Mouse (Mus musculus): ENCODE measurements around the gene Cald1. TPM values are rescaled to one million over a fixed set of nuclear protein-coding genes. Genes with fewer than 3 reads are reported as not detected.

The Cald1 gene
- polyA plus RNA-seq, 2 experiments, result 24.9 to 45.1 TPM

DNA sequence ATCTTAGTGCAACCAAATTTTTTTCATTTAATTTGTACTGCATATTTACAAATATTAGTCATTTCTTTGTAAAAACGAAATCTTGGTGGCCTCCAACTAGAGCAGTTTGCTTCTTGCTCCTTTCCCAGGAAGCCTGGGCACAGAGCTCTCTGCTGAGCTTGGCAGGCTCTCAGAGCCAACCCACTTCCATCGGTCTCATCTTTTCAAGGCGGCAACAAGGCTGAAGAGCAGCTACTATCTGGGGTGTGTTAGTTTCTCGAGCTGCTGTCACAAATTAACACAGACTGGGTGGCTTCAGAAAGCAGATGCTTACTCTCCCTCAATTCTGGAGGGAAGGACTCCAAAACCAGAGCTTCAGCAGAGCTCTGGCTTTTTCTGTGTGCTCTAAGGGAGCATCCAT lies 10.2 kb upstream of the Cald1 start:
- no peaks in the 10 kb centered on the region for H3K4me1 ChIP-seq (replicated peaks; ENCODE audit: control insufficient read depth in 2 of 2, insufficient read depth in 2 of 2, low read length in 1 of 2)
- no peaks in the 10 kb centered on the region for H3K27me3 ChIP-seq (ENCODE audit: control insufficient read depth, insufficient read depth, low read length)
- no peak overlapping the region for H3K9ac ChIP-seq (replicated peaks)
- 57% methylated on average over 4 of the region's 4 CpGs for WGBS (ENCODE audit: insufficient replicate concordance)
- DNase-seq (ENCODE audit: low read depth in 3 of 3, low spot score in 3 of 3), result no peak
- no peak for ATAC-seq (ENCODE audit: insufficient read depth)
- no peaks in the 10 kb centered on the region for H3K9me3 ChIP-seq (ENCODE audit: control insufficient read depth, low read length)
- H3K4me3 ChIP-seq (ENCODE audit: insufficient read depth in 1 of 2, low read depth in 2 of 2, low read length in 2 of 2), result no peak overlapping the region
- H3K27ac ChIP-seq, result no peak overlapping the region
- H3K4me2 ChIP-seq (ENCODE audit: low read depth), result no peak overlapping the region
- no peak for TF ChIP-seq EP300 (IDR thresholded peaks at IDR 0.05; ENCODE audit: low read depth)
- no peak for TF ChIP-seq CTCF (IDR thresholded peaks at IDR 0.05; ENCODE audit: low read depth)
- no peaks in the 10 kb centered on the region for H3K36me3 ChIP-seq (replicated peaks; ENCODE audit: control insufficient read depth, insufficient read depth, low read depth)

DNA sequence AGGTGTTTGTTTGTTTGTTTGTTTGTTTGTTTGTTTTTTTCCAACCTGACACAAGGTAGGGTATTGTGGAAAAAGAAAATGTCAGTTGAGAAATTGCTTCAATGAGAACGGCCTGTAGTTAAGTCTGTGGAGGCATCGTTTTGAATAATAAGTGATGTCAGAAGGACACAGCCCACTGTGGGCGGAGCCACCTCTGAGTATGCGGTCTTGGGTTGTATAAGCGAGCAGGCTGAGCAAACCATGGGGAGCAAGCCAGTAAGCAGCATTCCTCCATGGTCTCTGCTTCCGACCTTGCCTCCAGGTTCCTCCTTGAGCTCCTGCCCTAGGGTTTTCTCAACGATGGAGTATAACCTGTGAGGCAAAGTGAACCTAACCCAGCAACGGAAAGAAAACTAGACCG lies 7.6 kb upstream of the Cald1 start:
- 79% methylated on average over 9 of the region's 9 CpGs for WGBS (ENCODE audit: insufficient replicate concordance)
- DNase-seq (ENCODE audit: low read depth in 3 of 3, low spot score in 3 of 3) (no peak), ATAC-seq (ENCODE audit: insufficient read depth) (no peak)

DNA sequence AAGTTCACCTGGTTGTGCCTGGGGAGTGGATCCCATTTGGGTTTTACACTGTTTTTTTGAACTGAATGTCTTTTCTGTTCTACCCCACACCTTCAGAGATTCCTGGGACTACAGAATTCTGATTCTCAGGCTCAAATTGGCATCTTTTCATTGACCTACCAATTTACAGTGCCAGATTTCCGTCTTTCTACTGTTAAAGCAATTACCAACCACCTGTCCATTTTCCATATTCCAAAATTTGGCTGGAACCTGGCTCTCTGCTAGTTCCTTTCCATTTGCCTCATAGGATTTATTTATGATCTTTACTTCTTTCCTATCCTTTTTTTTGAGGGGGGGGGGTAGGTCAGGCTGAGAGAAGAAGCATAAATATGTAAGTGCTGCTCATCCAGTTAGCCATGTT lies 4.9 kb upstream of the Cald1 start:
- H3K4me3 ChIP-seq (ENCODE audit: insufficient read depth in 1 of 2, low read depth in 2 of 2, low read length in 2 of 2), result no peak overlapping the region
- H3K4me1 ChIP-seq (replicated peaks; ENCODE audit: control insufficient read depth in 2 of 2, insufficient read depth in 2 of 2, low read length in 1 of 2), result no peaks in the 10 kb centered on the region; a peak in 1 of 4 replicates
- no peaks in the 10 kb centered on the region for H3K36me3 ChIP-seq (replicated peaks; ENCODE audit: control insufficient read depth, insufficient read depth, low read depth)
- no peak overlapping the region for H3K9ac ChIP-seq (replicated peaks)
- H3K27ac ChIP-seq, result no peak overlapping the region
- no peak for ATAC-seq (ENCODE audit: insufficient read depth)
- WGBS (ENCODE audit: insufficient replicate concordance), result 79% methylated on average over 1 of the region's 1 CpGs
- no peaks in the 10 kb centered on the region for H3K27me3 ChIP-seq (ENCODE audit: control insufficient read depth, insufficient read depth, low read length)
- DNase-seq (ENCODE audit: low read depth in 3 of 3, low spot score in 3 of 3), result no peak
- no peak overlapping the region for H3K4me2 ChIP-seq (ENCODE audit: low read depth)
- TF ChIP-seq CTCF (IDR thresholded peaks at IDR 0.05; ENCODE audit: low read depth), result no peak
- no peak for TF ChIP-seq EP300 (IDR thresholded peaks at IDR 0.05; ENCODE audit: low read depth)
- H3K9me3 ChIP-seq (ENCODE audit: control insufficient read depth, low read length), result no peaks in the 10 kb centered on the region

More for the DNA sequence above, 7.6 kb upstream of the Cald1 start:
- Histone ChIP-seq H3K27ac (no peak overlapping the region), H3K36me3 (replicated peaks; ENCODE audit: control insufficient read depth, insufficient read depth, low read depth) (no peaks in the 10 kb centered on the region), H3K9me3 (ENCODE audit: control insufficient read depth, low read length) (no peaks in the 10 kb centered on the region), H3K4me1 (replicated peaks; ENCODE audit: control insufficient read depth in 2 of 2, insufficient read depth in 2 of 2, low read length in 1 of 2) (no peaks in the 10 kb centered on the region), H3K4me2 (ENCODE audit: low read depth) (no peak overlapping the region), H3K4me3 (ENCODE audit: insufficient read depth in 1 of 2, low read depth in 2 of 2, low read length in 2 of 2) (no peak overlapping the region), H3K27me3 (ENCODE audit: control insufficient read depth, insufficient read depth, low read length) (no peaks in the 10 kb centered on the region), H3K9ac (replicated peaks) (no peak overlapping the region)
- TF ChIP-seq CTCF (IDR thresholded peaks at IDR 0.05; ENCODE audit: low read depth) (no peak), EP300 (IDR thresholded peaks at IDR 0.05; ENCODE audit: low read depth) (no peak)

DNA sequence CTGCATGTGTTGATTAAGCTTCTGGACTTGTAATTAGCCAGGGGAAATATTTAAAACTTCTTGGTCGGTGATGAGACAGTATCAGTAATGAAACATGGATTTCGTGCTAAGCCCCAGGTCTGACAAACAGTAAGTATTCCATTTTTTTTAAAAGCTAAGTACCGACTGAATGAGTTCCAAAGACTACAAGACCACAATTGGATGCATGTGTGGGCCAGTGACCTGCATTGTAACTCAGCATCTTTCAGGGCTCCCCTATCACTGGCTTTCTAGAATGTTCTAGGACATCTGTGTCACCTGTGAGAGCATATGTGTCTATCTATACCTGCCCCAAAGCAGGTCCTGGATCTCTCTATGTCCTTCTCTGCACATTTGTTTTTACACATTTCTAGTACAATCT lies 984 bp upstream of the Cald1 start:
- ATAC-seq (ENCODE audit: insufficient read depth) (no peak), DNase-seq (ENCODE audit: low read depth in 3 of 3, low spot score in 3 of 3) (no peak)
- Histone ChIP-seq H3K36me3 (replicated peaks; ENCODE audit: control insufficient read depth, insufficient read depth, low read depth) (no peaks in the 10 kb centered on the region), H3K27me3 (ENCODE audit: control insufficient read depth, insufficient read depth, low read length) (no peaks in the 10 kb centered on the region), H3K27ac (no peak overlapping the region), H3K9me3 (ENCODE audit: control insufficient read depth, low read length) (no peaks in the 10 kb centered on the region), H3K9ac (replicated peaks) (no peak overlapping the region), H3K4me2 (ENCODE audit: low read depth) (no peak overlapping the region), H3K4me1 (replicated peaks; ENCODE audit: control insufficient read depth in 2 of 2, insufficient read depth in 2 of 2, low read length in 1 of 2) (peaks cover 0 to 2% of the 10 kb centered on the region in 2 experiments; a peak in 1 of 4 replicates), H3K4me3 (ENCODE audit: insufficient read depth in 1 of 2, low read depth in 2 of 2, low read length in 2 of 2) (no peak overlapping the region)
- WGBS (ENCODE audit: insufficient replicate concordance), result 45% methylated on average over 3 of the region's 3 CpGs
- TF ChIP-seq EP300 (IDR thresholded peaks at IDR 0.05; ENCODE audit: low read depth), result no peak
- no peak for TF ChIP-seq CTCF (IDR thresholded peaks at IDR 0.05; ENCODE audit: low read depth)

DNA sequence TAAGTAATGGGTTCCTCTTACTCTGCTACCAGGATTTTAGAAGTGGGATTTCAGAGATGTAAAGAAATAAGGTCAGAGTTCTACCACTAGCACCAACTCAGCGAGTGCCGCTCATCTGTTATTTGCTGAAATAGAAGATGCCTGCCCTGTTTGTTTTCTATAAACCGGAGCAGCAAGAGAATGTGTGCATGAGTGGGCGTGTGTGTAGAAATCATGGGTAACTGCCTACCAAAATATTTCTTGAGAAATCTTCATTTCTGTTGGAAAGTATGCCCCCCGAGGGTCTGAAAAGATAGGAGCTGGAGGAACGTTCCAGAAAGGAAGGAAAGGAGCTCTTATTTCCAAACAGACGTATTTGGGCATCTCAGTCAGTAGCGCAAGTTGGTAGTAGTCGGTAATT lies 871 bp downstream of the Cald1 start:
- Histone ChIP-seq H3K36me3 (replicated peaks; ENCODE audit: control insufficient read depth, insufficient read depth, low read depth) (no peaks in the 10 kb centered on the region), H3K27ac (no peak overlapping the region), H3K9me3 (ENCODE audit: control insufficient read depth, low read length) (no peaks in the 10 kb centered on the region), H3K27me3 (ENCODE audit: control insufficient read depth, insufficient read depth, low read length) (no peaks in the 10 kb centered on the region), H3K9ac (replicated peaks) (no peak overlapping the region), H3K4me3 (ENCODE audit: insufficient read depth in 1 of 2, low read depth in 2 of 2, low read length in 2 of 2) (peak overlapping the region in 1 of 2 experiments; percentile 40; a peak in 1 of 4 replicates), H3K4me2 (ENCODE audit: low read depth) (no peak overlapping the region), H3K4me1 (replicated peaks; ENCODE audit: control insufficient read depth in 2 of 2, insufficient read depth in 2 of 2, low read length in 1 of 2) (peaks cover 0 to 2% of the 10 kb centered on the region in 2 experiments; a peak in 1 of 4 replicates)
- TF ChIP-seq EP300 (IDR thresholded peaks at IDR 0.05; ENCODE audit: low read depth) (no peak), CTCF (IDR thresholded peaks at IDR 0.05; ENCODE audit: low read depth) (no peak)
- ATAC-seq (ENCODE audit: insufficient read depth), result no peak
- DNase-seq (ENCODE audit: low read depth in 3 of 3, low spot score in 3 of 3), result no peak
- 57% methylated on average over 9 of the region's 9 CpGs for WGBS (ENCODE audit: insufficient replicate concordance)
